Mouse (Mus musculus) T-cell, adult 2 months (primary cell): ENCODE data around the gene Pyroxd1.
"Not testable (repeated sequence)": the region's sequence is repeated elsewhere in the genome, so short reads cannot be mapped to it uniquely, and the experiment has no call there.

Source experiments
- DNase-seq: peaks from one replicate; pipeline ENCODE4 v3.0.0; 2022; ENCODE audit warnings: low spot score

Gene Pyroxd1

DNA sequence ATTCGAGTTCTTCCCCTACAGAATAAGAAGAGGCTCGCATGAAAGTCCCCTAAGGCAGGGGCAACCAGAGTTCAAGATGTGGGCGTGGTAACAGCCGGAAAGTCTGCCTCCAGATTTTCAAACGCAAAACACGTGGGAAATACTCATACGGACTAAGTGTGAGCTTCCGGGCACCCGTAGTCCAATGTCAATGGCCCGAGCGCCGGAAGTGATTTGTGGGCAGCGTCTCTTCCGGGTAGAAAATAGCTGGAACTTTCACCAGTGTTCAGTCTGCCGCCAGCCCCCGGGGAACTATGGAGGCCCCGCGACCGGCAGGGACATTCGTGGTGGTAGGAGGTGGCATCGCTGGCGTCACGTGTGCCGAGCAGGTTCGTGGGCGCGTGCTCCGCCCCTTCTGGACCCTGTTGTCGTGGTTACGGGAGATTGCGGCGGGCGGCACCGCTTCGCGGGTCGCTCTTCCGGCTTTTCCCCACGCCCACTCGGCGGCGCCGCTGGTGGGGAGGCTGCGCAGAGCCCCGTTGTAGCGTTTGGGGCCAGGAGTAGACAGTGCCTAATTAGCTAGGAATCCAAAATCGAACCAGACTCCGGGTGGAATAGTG is at the start of gene Pyroxd1:
Gene Pyroxd1, plus strand, starts transcription at position 215 of the 599 bp plus-strand sequence.
- peak; percentile 87 for DNase-seq

- no peak for DNase-seq
These were observed 47.4 kb upstream of the Pyroxd1 start, which contains the start of gene Iapp for GRCm38 (mm10) chr6:142298098-142298497. Iapp (plus strand) TSS chr6:142298423.

DNA sequence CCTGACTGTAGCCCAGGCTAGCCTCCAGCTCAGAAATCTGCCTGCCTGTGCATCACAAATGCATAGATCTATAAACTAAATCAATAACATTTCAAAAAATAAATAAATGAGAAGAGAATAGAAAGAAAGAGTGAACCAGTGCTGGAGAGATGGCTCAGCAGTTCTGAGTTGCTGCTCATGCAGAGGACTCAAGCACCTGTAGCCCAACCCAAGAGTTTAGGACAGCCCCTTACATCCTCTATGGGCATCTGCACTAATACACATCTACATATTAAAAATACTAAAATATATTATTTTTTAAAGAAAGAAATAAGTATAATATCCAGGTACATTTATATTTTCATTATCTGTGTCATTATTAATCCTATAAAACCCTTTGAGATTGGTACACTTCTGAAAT is 40.4 kb upstream of the Pyroxd1 start:
- no peak for DNase-seq

- DNase-seq, result no peak
These were observed 31.2 kb upstream of the Pyroxd1 start for GRCm38 (mm10) chr6:142314285-142314684.

DNA sequence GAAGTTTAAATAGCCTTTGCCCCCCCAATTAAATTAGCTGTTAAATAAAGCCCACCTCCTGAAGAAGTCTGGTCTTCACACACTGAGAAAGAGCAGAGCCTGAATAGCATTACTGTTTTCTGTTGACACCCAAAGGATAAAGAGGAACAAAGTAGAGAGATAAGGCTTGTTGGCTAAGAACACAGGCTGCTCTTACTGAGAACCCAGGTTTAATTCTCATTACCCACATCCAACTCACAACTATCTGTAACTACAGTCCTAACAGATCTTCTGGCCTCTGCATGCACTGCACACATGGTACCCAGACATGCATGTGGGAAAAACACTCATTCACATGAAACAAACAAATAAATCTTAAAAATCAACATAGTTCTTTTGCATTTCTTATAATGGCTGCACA is 28.3 kb upstream of the Pyroxd1 start:
- no peak for DNase-seq

DNA sequence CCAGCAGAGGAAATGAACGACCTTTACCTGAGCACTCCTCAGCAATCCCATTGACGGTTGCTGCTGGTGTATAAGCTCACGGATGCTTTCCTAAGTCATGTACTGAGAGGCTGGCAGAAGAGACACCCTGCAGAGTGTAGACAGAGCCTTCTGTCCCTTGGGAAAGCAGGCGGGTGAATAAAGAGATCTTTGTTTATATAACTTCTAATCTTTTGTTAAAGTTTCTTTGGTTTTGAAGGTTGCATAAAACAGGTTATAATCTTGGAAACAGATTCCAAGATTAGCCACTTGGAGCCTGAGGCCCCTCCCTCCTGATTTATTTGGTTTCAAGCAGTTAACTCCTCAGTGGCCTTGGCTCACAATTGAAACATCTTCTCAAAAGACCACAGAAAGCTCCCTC is 22.6 kb upstream of the Pyroxd1 start, which contains the start of gene Slco1a5:
Gene Slco1a5, minus strand, starts transcription at position 101 of the 400 bp plus-strand sequence.
- DNase-seq, result no peak

GRCm38 (mm10) chr6:142326598-142326997 is 18.9 kb upstream of the Pyroxd1 start:
- no peak for DNase-seq

- DNase-seq, result no peak
These were observed 16.3 kb upstream of the Pyroxd1 start for GRCm38 (mm10) chr6:142329201-142329600.

DNA sequence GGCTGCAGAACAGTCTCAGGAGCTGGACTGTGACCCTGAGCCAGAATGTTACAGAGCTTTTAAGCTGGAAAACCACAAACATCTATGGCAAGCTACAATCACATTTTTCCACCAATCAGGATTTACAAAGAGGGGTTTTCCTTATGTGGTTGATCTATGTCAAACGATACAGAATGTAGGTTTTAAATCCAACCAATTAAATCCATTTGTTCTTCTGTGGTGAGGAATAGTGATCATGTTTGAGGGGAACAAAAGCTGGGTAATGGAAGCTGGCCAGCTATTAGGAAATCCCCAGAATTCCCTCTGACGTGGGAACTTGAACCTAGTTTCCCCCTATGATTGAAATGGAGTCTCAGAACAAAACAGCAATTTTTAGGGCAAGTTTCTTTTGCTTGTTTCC is 6.5 kb upstream of the Pyroxd1 start:
- DNase-seq, result no peak

DNA sequence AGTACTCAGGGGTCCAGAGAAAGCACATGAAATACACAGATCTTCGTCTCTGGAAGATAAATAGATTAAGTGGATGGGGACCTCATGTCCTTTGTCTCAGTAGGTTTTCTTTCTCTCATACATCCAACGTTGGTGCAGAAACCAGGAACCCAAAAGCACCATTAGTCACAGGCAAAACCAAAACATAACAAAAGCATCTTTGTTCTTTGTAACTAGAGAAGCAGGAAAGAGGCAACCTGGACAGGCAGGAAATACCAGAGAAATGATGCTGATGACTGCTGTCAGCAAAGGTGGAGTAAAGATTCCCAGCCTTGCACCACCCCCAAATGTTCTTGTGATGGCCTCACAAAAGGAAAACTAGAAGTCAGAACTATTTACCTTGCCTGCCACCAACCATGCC is 5.9 kb upstream of the Pyroxd1 start:
- DNase-seq, result no peak

GRCm38 (mm10) chr6:142343561-142343960 is 1.9 kb upstream of the Pyroxd1 start:
- DNase-seq, result peak; percentile 37

- DNase-seq, result peak; percentile 6
These were observed 992 bp downstream of the Pyroxd1 start for GRCm38 (mm10) chr6:142346181-142347110.

GRCm38 (mm10) chr6:142347431-142348385 is 2.3 kb downstream of the Pyroxd1 start:
- no peak for DNase-seq

- DNase-seq, result not testable (repeated sequence)
These were observed 6.6 kb downstream of the Pyroxd1 start for GRCm38 (mm10) chr6:142352099-142352498.

- DNase-seq, result no peak
These were observed 11.7 kb downstream of the Pyroxd1 start for GRCm38 (mm10) chr6:142357106-142357505.

GRCm38 (mm10) chr6:142362036-142362435 is 16.6 kb downstream of the Pyroxd1 start:
- DNase-seq, result no peak

- no peak for DNase-seq
These were observed 17.6 kb downstream of the Pyroxd1 start for GRCm38 (mm10) chr6:142363019-142363576.

- DNase-seq, result no peak
These were observed 20.5 kb downstream of the Pyroxd1 start for GRCm38 (mm10) chr6:142365742-142366472.

- no peak for DNase-seq
These were observed 21.1 kb downstream of the Pyroxd1 start for GRCm38 (mm10) chr6:142366473-142367018.

GRCm38 (mm10) chr6:142367565-142367964 is 22.1 kb downstream of the Pyroxd1 start:
- DNase-seq, result no peak

- no peak for DNase-seq
These were observed 24.1 kb downstream of the Pyroxd1 start for GRCm38 (mm10) chr6:142369568-142369967.
